Mouse (Mus musculus): ENCODE data around the gene Hoxb4.

Hoxb4 gene

GRCm38 (mm10) chr11:96284774-96285734 lies 33.0 kb upstream of the Hoxb4 start:
- DNase-seq (ENCODE audit: inconsistent age in 2 of 2, low spot score in 1 of 2): peak; percentile 77 to 87

- peak in 1 of 2 experiments; percentile 92 for DNase-seq (ENCODE audit: inconsistent age in 2 of 2, low spot score in 1 of 2)
Observed at GRCm38 (mm10) chr11:96285771-96286738, 32.0 kb upstream of the Hoxb4 start, which contains the start of gene Hoxb7. TSS of gene Hoxb7 (plus strand) at chr11:96286623.

- DNase-seq (ENCODE audit: inconsistent age in 2 of 2, low spot score in 1 of 2): peak in 1 of 2 experiments; percentile 74
Observed at GRCm38 (mm10) chr11:96286739-96287385, 31.2 kb upstream of the Hoxb4 start.

GRCm38 (mm10) chr11:96287411-96287810 lies 30.7 kb upstream of the Hoxb4 start:
- peak in 1 of 2 experiments; percentile 78 for DNase-seq (ENCODE audit: inconsistent age in 2 of 2, low spot score in 1 of 2)

- DNase-seq (ENCODE audit: inconsistent age in 2 of 2, low spot score in 1 of 2): peak in 1 of 2 experiments; percentile 58
Observed at GRCm38 (mm10) chr11:96288455-96289221, 29.4 kb upstream of the Hoxb4 start.

GRCm38 (mm10) chr11:96289293-96289692 lies 28.8 kb upstream of the Hoxb4 start:
- DNase-seq (ENCODE audit: inconsistent age in 2 of 2, low spot score in 1 of 2): peak in 1 of 2 experiments; percentile 76

- peak in 1 of 2 experiments; percentile 77 for DNase-seq (ENCODE audit: inconsistent age in 2 of 2, low spot score in 1 of 2)
Observed at GRCm38 (mm10) chr11:96289837-96290236, 28.2 kb upstream of the Hoxb4 start.

- DNase-seq (ENCODE audit: inconsistent age in 2 of 2, low spot score in 1 of 2): peak in 1 of 2 experiments; percentile 77
Observed at GRCm38 (mm10) chr11:96290705-96291355, 27.2 kb upstream of the Hoxb4 start.

GRCm38 (mm10) chr11:96291681-96292564 lies 26.1 kb upstream of the Hoxb4 start, which contains the start of gene Hoxb6:
TSS of gene Hoxb6 (plus strand) at chr11:96292476.
- peak in 1 of 2 experiments; percentile 88 for DNase-seq (ENCODE audit: inconsistent age in 2 of 2, low spot score in 1 of 2)

- DNase-seq (ENCODE audit: inconsistent age in 2 of 2, low spot score in 1 of 2): peak; percentile 69 to 74
Observed at GRCm38 (mm10) chr11:96292565-96293301, 25.3 kb upstream of the Hoxb4 start.

GRCm38 (mm10) chr11:96293302-96293921 lies 24.7 kb upstream of the Hoxb4 start:
- DNase-seq (ENCODE audit: inconsistent age in 2 of 2, low spot score in 1 of 2): peak; percentile 50 to 75

- peak in 1 of 2 experiments; percentile 91 for DNase-seq (ENCODE audit: inconsistent age in 2 of 2, low spot score in 1 of 2)
Observed at GRCm38 (mm10) chr11:96294245-96295091, 23.6 kb upstream of the Hoxb4 start.

GRCm38 (mm10) chr11:96295092-96295835 lies 22.8 kb upstream of the Hoxb4 start:
- peak in 1 of 2 experiments; percentile 54 for DNase-seq (ENCODE audit: inconsistent age in 2 of 2, low spot score in 1 of 2)

GRCm38 (mm10) chr11:96296997-96297396 lies 21.1 kb upstream of the Hoxb4 start:
- DNase-seq (ENCODE audit: inconsistent age in 2 of 2, low spot score in 1 of 2): peak in 1 of 2 experiments; percentile 76

GRCm38 (mm10) chr11:96297428-96297827 lies 20.6 kb upstream of the Hoxb4 start:
- DNase-seq (ENCODE audit: inconsistent age in 2 of 2, low spot score in 1 of 2): peak in 1 of 2 experiments; percentile 76
